Mouse (Mus musculus): ENCODE measurements around the gene Rpl36-ps4. TPM values are rescaled to one million over a fixed set of nuclear protein-coding genes. Genes with fewer than 3 reads are reported as not detected.
A peak's percentile ranks its signal among the peaks of the same experiment; 100 is the strongest.

Gene Rpl36-ps4
- polyA plus RNA-seq (2016; fragmentation: Nextera tagmentation; extraction: Ambion mirVana) = not detected in 2 replicates

DNA sequence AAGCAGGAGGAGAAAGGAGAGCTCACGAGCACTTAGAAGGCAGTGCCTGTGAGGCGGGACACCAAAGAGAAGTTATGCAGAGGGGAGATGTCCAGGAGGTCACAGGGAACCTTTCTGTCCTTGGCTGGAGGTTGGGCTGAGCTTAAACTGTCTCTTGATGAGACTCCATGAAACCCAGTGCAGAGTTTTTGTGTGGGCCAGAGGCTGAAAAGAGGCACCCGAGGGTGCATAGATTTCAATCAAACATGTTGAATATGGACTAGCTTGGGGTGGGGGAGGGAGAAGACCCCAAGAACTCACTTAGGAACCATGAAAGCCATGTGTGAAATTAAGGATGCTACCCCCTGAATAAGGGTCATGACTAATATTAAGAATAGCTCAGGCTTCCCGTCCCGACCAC lies at the start of gene Rpl36-ps4:
Gene Rpl36-ps4 (plus strand): TSS at position 301 of the 400 bp plus-strand sequence.
- H3K27ac ChIP-seq = no peak within 1 kb of the TSS
- DNase-seq (ENCODE audit: low spot score) = no peak
- WGBS = 87% methylated on average over 5 of the region's 5 CpGs
- H3K9me3 ChIP-seq = no peaks in the 10 kb centered on the region
- no peaks in the 10 kb centered on the region for H3K27me3 ChIP-seq (ENCODE audit: insufficient read depth, poor library complexity, severe bottlenecking)
- H3K4me3 ChIP-seq = no peak within 1 kb of the TSS
- 0 out of 2 replicates have a peak, but pooled peaks cover 4% of the 10 kb centered on the region for H3K4me1 ChIP-seq (replicated peaks)
- H3K36me3 ChIP-seq = no peaks in the 10 kb centered on the region

- Histone ChIP-seq H3K27ac (no peak overlapping the region), H3K4me1 (replicated peaks) (peaks cover 9% of the 10 kb centered on the region), H3K36me3 (no peaks in the 10 kb centered on the region), H3K27me3 (ENCODE audit: insufficient read depth, poor library complexity, severe bottlenecking) (peaks cover 33% of the 10 kb centered on the region), H3K4me3 (no peak overlapping the region), H3K9me3 (no peaks in the 10 kb centered on the region)
- WGBS = 85% methylated on average over 13 of the region's 13 CpGs
- DNase-seq (ENCODE audit: low spot score) = no peak
Observed at GRCm38 (mm10) chr17:87871461-87872126, 49.2 kb upstream of the Rpl36-ps4 start.

GRCm38 (mm10) chr17:87872286-87872685 lies 48.5 kb upstream of the Rpl36-ps4 start:
- 37% methylated on average over 4 of the region's 4 CpGs for WGBS
- no peak for DNase-seq (ENCODE audit: low spot score)
- Histone ChIP-seq H3K4me1 (replicated peaks) (peaks cover 16% of the 10 kb centered on the region), H3K9me3 (no peaks in the 10 kb centered on the region), H3K27ac (no peak overlapping the region), H3K36me3 (no peaks in the 10 kb centered on the region), H3K27me3 (ENCODE audit: insufficient read depth, poor library complexity, severe bottlenecking) (peaks cover 36% of the 10 kb centered on the region), H3K4me3 (no peak overlapping the region)

DNA sequence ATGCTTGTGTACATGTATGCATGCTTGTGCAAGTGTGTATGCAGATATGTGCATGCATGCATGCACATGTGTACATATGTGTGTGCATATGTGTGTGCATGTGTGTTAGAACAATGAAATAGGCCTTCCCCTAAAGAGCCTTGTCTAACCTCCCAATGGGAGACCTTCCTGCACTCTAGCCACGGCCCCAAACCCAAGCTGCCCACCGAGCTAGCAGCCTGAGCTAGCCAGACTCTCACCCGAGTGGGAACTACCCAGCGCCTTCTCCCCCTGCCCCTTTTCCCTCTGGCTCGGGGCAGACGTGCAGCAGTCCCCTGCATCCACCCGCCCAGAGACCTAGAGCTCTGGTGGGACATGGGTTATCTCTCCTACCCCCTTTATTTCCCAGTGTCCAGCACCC lies 47.3 kb upstream of the Rpl36-ps4 start:
- H3K4me1 ChIP-seq (replicated peaks) = peaks cover 28% of the 10 kb centered on the region
- no peak overlapping the region for H3K4me3 ChIP-seq
- no peak overlapping the region for H3K27ac ChIP-seq
- no peak for DNase-seq (ENCODE audit: low spot score)
- H3K9me3 ChIP-seq = no peaks in the 10 kb centered on the region
- no peaks in the 10 kb centered on the region for H3K36me3 ChIP-seq
- H3K27me3 ChIP-seq (ENCODE audit: insufficient read depth, poor library complexity, severe bottlenecking) = peaks cover 36% of the 10 kb centered on the region
- 80% methylated on average over 7 of the region's 7 CpGs for WGBS

DNA sequence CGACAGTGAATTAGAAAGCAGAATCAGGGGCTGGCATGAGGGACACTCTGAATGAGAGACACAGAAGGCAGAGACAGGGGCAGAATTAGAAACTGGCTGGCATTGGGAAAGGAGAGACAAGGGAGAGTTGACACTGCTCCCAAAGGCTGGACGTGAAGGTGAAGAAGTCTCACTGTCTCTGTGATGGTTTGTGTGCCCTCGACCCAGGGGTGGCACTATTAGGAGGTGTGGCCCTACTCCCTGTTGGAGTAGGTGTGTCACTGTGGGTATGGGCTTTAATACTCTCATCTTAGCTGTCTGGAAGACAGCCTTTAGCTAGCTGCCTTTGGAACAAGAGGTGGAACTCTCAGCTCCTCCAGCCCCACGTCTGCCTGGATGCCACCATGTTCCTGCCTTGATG lies 46.8 kb upstream of the Rpl36-ps4 start:
- Histone ChIP-seq H3K9me3 (no peaks in the 10 kb centered on the region), H3K4me3 (no peak overlapping the region), H3K27me3 (ENCODE audit: insufficient read depth, poor library complexity, severe bottlenecking) (peaks cover 36% of the 10 kb centered on the region), H3K27ac (no peak overlapping the region), H3K4me1 (replicated peaks) (peaks cover 33% of the 10 kb centered on the region), H3K36me3 (no peaks in the 10 kb centered on the region)
- WGBS = 87% methylated on average over 4 of the region's 4 CpGs
- DNase-seq (ENCODE audit: low spot score) = no peak

- H3K36me3 ChIP-seq = no peaks in the 10 kb centered on the region
- H3K4me1 ChIP-seq (replicated peaks) = peaks cover 46% of the 10 kb centered on the region
- H3K9me3 ChIP-seq = no peaks in the 10 kb centered on the region
- no peak for DNase-seq (ENCODE audit: low spot score)
- no peak overlapping the region for H3K4me3 ChIP-seq
- peaks cover 45% of the 10 kb centered on the region for H3K27me3 ChIP-seq (ENCODE audit: insufficient read depth, poor library complexity, severe bottlenecking)
- 82% methylated on average over 8 of the region's 8 CpGs for WGBS
- H3K27ac ChIP-seq = no peak overlapping the region
Observed at GRCm38 (mm10) chr17:87875346-87875920, 45.3 kb upstream of the Rpl36-ps4 start.

DNA sequence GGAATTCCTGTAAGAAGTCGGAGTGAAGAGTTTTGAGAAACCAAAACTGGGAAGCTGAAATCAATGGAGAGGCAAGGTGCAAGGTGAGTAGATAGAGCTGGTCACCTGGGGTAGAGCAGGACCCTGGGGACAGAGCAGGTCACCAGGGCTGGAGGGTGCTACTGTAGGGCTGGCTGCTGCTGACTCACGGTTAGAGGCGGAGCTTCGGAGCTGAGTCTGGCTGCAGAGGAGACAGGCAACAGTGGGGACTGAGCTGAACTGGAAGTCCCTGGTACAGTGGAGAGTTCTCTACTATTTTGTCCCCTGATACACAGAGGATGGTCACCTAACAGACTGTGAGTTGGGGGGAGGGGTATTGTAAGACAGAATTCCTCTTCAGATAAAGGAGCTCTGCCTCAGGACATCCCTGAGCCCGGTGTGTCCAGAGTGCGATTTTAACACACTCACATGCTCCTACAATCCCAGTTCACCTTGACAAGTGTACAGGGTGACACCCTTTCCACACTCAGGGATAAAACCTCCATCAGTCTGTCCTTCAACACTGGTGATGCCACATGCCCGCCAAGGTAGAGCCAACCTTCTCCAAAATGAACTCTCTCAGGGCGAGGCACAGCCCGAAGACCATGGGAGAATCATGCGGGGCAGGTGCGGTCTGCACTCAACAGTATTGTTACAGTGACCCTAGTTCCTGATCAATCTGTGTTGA lies 44.3 kb upstream of the Rpl36-ps4 start:
- no peak overlapping the region for H3K4me3 ChIP-seq
- H3K4me1 ChIP-seq (replicated peaks) = peaks cover 46% of the 10 kb centered on the region
- H3K27ac ChIP-seq = no peak overlapping the region
- H3K27me3 ChIP-seq (ENCODE audit: insufficient read depth, poor library complexity, severe bottlenecking) = peaks cover 53% of the 10 kb centered on the region
- WGBS = 82% methylated on average over 11 of the region's 11 CpGs
- no peak for DNase-seq (ENCODE audit: low spot score)
- H3K9me3 ChIP-seq = no peaks in the 10 kb centered on the region
- no peaks in the 10 kb centered on the region for H3K36me3 ChIP-seq

DNA sequence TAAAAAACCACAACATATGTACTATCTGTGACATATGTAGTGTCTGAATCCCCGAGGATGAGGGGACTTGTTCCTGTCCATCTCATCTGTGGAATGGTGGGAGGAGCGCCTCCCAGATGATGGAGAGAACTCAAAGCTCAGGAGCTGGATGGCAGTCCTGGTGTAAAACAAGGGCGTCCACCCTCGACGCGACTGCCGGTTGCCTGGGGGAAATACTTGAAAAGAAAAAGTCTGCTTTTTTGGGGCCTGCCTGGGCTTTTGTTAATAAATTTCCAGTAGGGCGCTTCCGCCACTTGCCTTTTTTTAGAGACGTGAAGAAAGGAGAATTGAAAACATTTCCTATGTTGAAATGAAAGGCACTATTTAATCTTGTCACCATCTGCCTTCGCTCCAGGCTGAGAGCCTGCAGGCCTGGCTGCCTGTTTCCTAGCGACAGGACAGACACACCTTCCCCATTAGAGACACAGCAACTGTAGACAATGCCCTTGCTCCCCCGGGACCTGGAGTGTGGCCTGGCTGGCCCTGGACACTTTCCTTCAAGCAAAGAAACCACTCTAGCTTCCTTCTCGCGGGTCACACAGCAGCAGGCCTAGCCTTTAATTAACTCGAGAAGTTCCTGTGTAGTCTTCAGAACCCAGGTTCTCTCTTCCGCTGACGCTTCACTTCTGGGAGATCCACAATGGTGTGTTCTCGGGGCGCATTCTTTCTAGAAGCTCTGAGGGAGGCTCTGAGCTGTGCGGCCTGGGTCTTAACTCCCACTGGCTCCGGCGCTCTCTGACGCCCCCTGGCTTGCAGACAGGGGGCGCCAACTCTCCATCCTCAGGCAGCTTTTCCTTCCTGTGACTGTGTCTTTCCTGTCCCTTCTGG lies 43.3 kb upstream of the Rpl36-ps4 start:
- Histone ChIP-seq H3K4me3 (peak overlapping the region; percentile 32), H3K27me3 (ENCODE audit: insufficient read depth, poor library complexity, severe bottlenecking) (peaks cover 61% of the 10 kb centered on the region), H3K27ac (peak overlapping the region; percentile 80), H3K4me1 (replicated peaks) (peaks cover 41% of the 10 kb centered on the region), H3K9me3 (no peaks in the 10 kb centered on the region), H3K36me3 (no peaks in the 10 kb centered on the region)
- DNase-seq (ENCODE audit: low spot score) = peak; percentile 77
- 14% methylated on average over 25 of the region's 25 CpGs for WGBS

DNA sequence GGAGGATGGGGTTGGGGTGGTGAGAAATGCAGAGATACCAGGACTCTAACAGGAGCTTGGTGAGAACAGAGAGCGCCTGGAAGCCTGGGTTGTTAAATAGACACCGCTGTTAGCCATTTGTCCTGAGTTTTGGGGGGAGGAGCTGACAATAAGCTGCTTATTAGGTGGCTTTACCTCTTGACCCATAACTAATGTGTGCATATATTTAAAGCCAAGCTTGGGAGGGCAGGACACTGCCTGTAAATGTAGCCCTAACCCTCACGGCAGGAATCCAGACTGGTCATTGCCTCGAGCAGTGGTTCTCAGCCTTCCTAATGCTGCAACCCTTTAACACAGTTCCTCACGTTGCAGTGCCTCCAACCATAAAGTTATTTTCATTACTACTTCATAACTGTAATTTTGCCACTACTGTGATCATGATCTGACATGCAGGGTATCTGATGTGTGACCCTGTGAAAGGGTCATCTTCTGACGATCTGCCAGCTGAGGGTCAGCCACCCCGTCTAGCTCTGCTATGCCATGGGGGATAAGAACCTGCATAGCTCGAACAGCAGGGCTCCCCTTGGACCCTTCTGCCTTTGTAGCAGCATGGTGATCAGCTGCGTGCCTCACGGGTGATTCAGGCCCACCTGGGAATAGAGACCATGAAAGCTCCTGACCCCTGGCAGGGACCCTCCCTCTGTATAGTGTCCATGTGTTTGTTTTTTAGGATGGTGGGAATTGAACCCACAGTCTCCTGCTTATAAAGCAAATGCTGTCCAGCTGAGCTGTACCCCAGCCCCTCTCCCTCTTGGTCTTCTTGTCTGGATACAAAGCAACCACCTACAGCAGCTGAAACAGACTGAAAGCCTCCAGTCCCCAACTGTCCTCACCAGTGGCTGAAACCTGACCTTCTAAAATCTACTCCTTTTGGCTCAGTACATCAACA lies 42.0 kb upstream of the Rpl36-ps4 start:
- peak; percentile 33 for DNase-seq (ENCODE audit: low spot score)
- Histone ChIP-seq H3K4me1 (replicated peaks) (peaks cover 41% of the 10 kb centered on the region), H3K4me3 (no peak overlapping the region), H3K9me3 (no peaks in the 10 kb centered on the region), H3K27me3 (ENCODE audit: insufficient read depth, poor library complexity, severe bottlenecking) (peaks cover 56% of the 10 kb centered on the region), H3K36me3 (no peaks in the 10 kb centered on the region), H3K27ac (peak overlapping the region; percentile 35; the same call in 1 of the 2 replicates)
- 28% methylated on average over 10 of the region's 10 CpGs for WGBS

DNA sequence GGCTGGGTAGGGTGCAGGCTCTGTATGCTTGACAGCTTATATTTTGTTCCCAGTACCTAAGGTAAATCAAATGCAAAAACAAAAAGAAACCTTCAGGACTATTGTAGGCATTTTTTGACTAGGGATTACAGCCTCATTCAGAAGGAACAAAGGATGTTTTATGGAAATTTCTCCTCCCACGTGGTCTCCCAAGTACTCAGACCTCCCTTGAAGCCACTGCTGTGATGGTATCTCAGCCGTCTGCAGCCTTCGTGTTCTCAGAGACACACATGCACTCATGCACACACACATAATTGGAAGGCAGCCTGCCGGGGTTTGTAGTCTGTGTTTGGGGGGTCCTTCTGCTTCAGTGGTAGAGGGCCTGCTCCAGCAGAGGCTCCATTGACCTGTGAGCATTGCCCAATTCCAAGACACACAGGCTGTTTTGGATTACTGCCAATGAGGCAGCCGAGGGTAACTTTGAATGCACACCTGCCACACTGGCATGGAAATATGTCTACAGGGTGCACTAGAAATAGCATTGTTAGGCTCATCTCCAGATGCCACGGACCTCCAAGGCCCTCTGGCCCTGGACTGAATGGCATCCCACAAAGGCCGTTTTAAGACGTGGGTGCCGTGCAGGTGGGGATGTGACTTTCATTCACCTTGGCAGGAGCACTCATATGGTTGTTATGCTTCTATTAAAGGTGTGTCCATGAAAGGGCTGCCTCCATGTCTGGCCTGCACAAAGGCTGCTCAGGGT lies 41.1 kb upstream of the Rpl36-ps4 start:
- 62% methylated on average over 9 of the region's 9 CpGs for WGBS
- Histone ChIP-seq H3K4me1 (replicated peaks) (peaks cover 41% of the 10 kb centered on the region), H3K27ac (peak overlapping the region; percentile 35; the same call in 1 of the 2 replicates), H3K4me3 (no peak overlapping the region), H3K27me3 (ENCODE audit: insufficient read depth, poor library complexity, severe bottlenecking) (peaks cover 47% of the 10 kb centered on the region), H3K9me3 (no peaks in the 10 kb centered on the region), H3K36me3 (no peaks in the 10 kb centered on the region)
- no peak for DNase-seq (ENCODE audit: low spot score)

GRCm38 (mm10) chr17:87882594-87882993 lies 38.2 kb upstream of the Rpl36-ps4 start:
- no peaks in the 10 kb centered on the region for H3K36me3 ChIP-seq
- peaks cover 27% of the 10 kb centered on the region for H3K4me1 ChIP-seq (replicated peaks)
- DNase-seq (ENCODE audit: low spot score) = peak; percentile 49
- no peak overlapping the region for H3K4me3 ChIP-seq
- WGBS = 59% methylated on average over 1 of the region's 1 CpGs
- H3K27ac ChIP-seq = no peak overlapping the region
- peaks cover 25% of the 10 kb centered on the region; the same call in 1 of the 2 replicates for H3K27me3 ChIP-seq (ENCODE audit: insufficient read depth, poor library complexity, severe bottlenecking)
- no peaks in the 10 kb centered on the region for H3K9me3 ChIP-seq
